In the genomic region with DNA sequence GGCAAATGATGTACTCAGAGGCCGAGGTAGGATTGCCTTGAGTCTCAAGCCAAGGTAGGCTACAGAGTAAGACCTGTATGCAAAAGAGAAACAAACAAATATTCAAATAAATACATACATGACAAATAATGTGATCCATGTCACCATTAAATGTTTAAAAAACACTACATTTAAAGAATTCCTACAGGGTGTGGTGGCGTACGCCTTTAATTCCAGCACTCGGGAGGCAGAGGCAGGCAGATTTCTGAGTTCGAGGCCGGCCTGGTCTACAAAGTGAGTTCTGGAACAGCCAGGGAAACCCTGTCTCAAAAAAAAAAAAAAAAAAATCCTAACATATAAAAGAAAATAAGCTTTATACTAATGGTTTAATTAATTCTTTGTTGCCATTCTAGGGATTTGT, we compare ENCODE assay signal across 1 mouse cellular context.
TF ChIP-seq lines count a peak whose summit lies in the region.

No protein-coding gene starts in this region.

TF ChIP-seq in CH12.LX, 34 proteins besides CTCF, POLR2A, EP300 and RAD21:
- TF ChIP-seq JUN (IDR thresholded peaks at IDR 0.05; ENCODE audit: insufficient read depth, low read depth, low read length) = no peak
- peak; percentile 77 for TF ChIP-seq TBP (conservative IDR thresholded peaks at IDR 0.05; ENCODE audit: low read depth, low read length)
- no peak for TF ChIP-seq ZMIZ1 (IDR thresholded peaks at IDR 0.05; ENCODE audit: low read depth, low read length)
- no peak for TF ChIP-seq NRF1 (IDR thresholded peaks at IDR 0.05; ENCODE audit: low read depth, low read length)
TF ChIP-seq in CH12.LX: peak in this region for 1.
